Mouse (Mus musculus): ENCODE results near the gene Rps6ka2. TPM values are rescaled to one million over a fixed set of nuclear protein-coding genes. Genes with fewer than 3 reads are reported as not detected.

Rps6ka2 gene
- polyA plus RNA-seq, 1 experiment from 2014 or later, result 5.3 TPM

DNA sequence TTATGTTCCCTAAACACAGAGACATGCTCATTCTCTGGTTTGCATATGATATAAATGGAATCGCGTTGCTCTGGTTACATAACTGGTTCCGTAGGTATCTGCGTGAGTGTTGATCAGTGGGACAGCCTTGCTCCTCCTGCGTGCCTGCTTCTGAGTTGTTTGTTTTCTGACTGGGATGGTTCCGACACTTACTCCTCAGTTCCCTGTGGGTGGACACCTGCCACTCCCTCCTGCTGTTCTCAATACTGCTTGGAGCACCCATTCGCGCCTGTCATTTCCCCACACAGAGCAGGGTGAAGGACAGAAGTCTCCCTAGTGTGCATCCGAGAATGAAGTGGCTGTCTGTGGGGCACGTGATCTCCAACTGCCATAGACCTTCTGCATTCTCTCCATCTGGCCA is 20.1 kb downstream of the Rps6ka2 start:
- Histone ChIP-seq H3K4me2 (ENCODE audit: low read depth, low read length) (no peak overlapping the region), H3K27ac (ENCODE audit: low read length) (no peak overlapping the region), H3K36me3 (ENCODE audit: control insufficient read depth, insufficient read depth, low read length) (no peaks in the 10 kb centered on the region), H3K27me3 (replicated peaks; ENCODE audit: control insufficient read depth, insufficient read depth, low read length) (no peaks in the 10 kb centered on the region), H3K4me1 (ENCODE audit: control insufficient read depth, insufficient read depth, low read length) (no peaks in the 10 kb centered on the region), H3K9ac (ENCODE audit: low read depth, low read length) (no peak overlapping the region), H3K4me3 (ENCODE audit: low read length) (no peak overlapping the region), H3K9me3 (ENCODE audit: control insufficient read depth, low read length) (no peaks in the 10 kb centered on the region)
- ATAC-seq, result no peak
- WGBS, result 80% methylated on average over 10 of the region's 10 CpGs

DNA sequence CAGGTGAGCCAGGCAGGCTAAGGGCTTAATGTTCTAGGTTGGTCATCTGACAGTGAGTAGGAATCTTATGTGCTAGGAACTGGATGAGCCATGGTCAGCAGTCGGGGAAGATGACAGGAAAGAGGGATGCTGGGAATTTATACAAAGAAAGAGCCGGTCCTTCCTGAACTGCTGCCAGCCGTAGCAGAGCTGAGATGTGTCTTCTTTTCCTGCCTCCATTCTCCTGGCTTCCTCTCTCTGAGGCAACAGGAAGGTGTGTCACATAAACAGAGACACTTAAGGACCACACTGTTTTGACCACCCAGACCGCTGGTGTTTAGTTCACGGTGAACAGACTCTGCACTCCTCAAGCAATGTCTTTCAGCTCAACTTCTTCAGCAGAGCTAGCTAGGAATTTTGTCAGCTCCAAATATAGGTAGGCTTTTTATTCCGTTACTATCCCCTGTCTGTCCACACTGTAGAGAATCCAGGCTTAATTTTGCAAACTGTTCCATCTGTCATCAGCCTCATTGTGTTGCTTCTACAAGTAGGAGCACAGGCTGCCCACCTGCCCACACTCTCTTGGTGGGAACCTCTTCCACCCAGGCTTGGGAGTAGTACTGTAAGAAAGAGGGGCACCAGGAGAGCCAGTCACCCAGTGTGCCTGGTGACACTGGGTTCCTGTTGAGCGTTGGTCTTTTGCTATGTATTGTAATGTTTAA is 24.4 kb downstream of the Rps6ka2 start:
- Histone ChIP-seq H3K4me3 (ENCODE audit: low read length) (no peak overlapping the region), H3K36me3 (ENCODE audit: control insufficient read depth, insufficient read depth, low read length) (no peaks in the 10 kb centered on the region), H3K9ac (ENCODE audit: low read depth, low read length) (no peak overlapping the region), H3K4me2 (ENCODE audit: low read depth, low read length) (no peak overlapping the region), H3K27me3 (replicated peaks; ENCODE audit: control insufficient read depth, insufficient read depth, low read length) (no peaks in the 10 kb centered on the region), H3K27ac (ENCODE audit: low read length) (no peak overlapping the region; the same call in 1 of the 2 replicates), H3K4me1 (ENCODE audit: control insufficient read depth, insufficient read depth, low read length) (peaks cover 4% of the 10 kb centered on the region; the same call in 1 of the 2 replicates), H3K9me3 (ENCODE audit: control insufficient read depth, low read length) (no peaks in the 10 kb centered on the region)
- ATAC-seq, result peak; percentile 38; the same call in 1 of the 2 replicates
- WGBS, result 57% methylated on average over 7 of the region's 7 CpGs

DNA sequence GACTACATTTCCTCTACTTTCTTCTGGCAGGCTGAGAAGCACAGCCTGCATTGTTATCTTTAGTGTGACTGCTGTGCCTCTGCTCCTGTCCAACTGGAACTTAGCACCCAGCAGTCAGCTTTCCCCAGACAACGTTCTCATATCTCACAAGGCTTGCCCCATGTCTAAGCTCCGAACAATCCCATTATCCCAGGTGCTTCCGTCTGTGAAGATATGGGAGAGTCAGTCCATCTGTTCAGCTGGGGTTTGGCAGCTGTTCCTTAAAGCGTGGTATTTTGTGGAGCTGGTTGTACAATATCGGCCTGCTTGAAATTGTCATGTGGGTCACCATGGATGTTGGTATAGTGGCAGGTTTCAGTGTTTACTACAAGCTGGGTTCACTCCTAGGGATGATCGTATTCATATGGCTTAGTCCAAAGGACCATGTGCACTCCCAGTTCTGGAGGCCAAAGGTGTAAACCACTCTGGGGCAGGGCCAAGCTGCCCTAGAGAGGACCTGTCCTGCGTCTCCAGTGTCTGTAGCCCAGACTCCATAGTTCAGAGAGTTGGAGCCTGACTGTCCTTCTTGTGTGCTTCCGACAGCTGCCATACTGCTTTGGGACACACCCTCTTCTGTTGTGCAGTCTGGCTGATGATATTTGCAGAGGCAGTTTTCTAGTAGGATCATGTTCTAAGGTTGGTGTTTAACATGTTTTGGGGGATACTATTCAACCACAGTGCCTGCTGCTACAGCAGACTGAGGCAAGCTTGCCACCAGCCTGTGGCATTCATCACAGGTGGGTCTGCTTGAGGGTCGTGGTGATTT is 27.4 kb downstream of the Rps6ka2 start:
- Histone ChIP-seq H3K4me2 (ENCODE audit: low read depth, low read length) (no peak overlapping the region), H3K4me3 (ENCODE audit: low read length) (no peak overlapping the region), H3K27ac (ENCODE audit: low read length) (no peak overlapping the region), H3K9me3 (ENCODE audit: control insufficient read depth, low read length) (no peaks in the 10 kb centered on the region), H3K4me1 (ENCODE audit: control insufficient read depth, insufficient read depth, low read length) (peaks cover 4% of the 10 kb centered on the region; the same call in 1 of the 2 replicates), H3K9ac (ENCODE audit: low read depth, low read length) (no peak overlapping the region), H3K36me3 (ENCODE audit: control insufficient read depth, insufficient read depth, low read length) (no peaks in the 10 kb centered on the region), H3K27me3 (replicated peaks; ENCODE audit: control insufficient read depth, insufficient read depth, low read length) (no peaks in the 10 kb centered on the region)
- peak; percentile 44; the same call in 1 of the 2 replicates for ATAC-seq
- WGBS, result 57% methylated on average over 9 of the region's 9 CpGs

DNA sequence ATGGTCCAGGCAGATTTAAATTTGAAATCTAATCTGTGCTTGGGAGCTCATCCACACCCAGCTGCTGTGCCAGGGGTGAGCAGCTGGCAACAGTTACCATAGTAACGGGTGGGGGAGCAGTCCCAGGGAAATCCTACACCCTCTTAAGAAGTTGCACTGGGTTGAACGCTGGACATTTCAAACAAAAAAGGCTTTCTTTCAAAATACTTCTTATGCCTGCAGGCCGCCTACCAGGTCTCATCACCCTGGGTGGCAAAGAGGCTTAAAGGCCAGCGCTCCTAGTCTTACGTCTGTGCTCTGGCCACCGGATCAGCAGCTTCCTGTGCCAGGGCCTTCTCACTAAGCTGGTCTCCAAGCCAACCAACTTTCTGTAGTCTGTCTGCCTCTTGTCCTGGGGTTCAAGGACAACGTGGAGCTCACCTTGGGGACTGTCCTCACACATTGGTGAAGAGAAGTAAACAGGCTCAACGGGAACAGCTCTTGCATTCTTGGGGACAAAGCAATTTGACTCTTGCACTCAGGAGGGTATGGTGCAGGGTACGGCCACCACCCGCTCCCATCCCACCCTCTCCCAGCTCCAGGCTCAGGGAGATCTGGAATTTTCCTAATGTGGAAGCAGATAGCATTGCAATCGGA is 35.0 kb downstream of the Rps6ka2 start:
- no peak overlapping the region for H3K27ac ChIP-seq (ENCODE audit: low read length)
- 66% methylated on average over 11 of the region's 11 CpGs for WGBS

DNA sequence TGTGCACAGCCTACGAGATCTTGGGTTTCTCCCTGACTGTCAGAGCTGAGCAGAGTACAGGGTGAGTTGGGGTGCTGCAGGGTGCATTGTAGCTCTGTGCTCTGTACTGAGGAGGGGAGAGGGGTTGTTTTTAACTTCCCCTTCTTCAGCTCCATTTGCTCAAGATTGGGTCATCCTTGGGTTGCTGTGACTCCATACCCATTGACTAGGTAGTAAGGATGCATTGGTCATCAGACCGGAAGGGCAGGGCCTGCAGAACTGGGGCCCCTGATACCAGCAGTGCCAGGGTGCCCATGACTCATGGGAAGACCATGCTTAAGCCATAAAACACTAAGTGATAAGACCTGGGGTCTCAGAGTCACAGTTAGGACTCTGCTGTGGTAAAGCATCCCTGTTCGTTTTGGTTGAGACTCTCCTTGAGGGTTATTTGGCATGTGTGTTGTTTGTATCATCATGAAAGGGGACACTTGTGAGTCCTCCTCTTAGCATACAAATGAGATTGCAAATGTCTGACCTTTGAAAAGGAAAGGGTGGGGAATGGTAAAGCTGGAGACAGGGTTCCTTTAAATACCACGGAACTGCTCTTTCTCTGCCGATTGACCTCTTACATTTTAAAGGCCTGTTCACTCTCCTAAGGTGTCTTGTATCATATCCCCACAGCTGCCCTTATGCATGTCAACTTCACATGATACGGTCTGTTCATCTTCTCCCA is 36.7 kb downstream of the Rps6ka2 start:
- no peak overlapping the region for H3K4me3 ChIP-seq (ENCODE audit: low read length)
- H3K4me1 ChIP-seq (ENCODE audit: control insufficient read depth, insufficient read depth, low read length), result peaks cover 7% of the 10 kb centered on the region; the same call in 1 of the 2 replicates
- no peak overlapping the region for H3K9ac ChIP-seq (ENCODE audit: low read depth, low read length)
- 78% methylated on average over 6 of the region's 6 CpGs for WGBS
- no peaks in the 10 kb centered on the region for H3K27me3 ChIP-seq (replicated peaks; ENCODE audit: control insufficient read depth, insufficient read depth, low read length)
- H3K4me2 ChIP-seq (ENCODE audit: low read depth, low read length), result no peak overlapping the region
- ATAC-seq, result no peak
- no peaks in the 10 kb centered on the region for H3K9me3 ChIP-seq (ENCODE audit: control insufficient read depth, low read length)
- H3K27ac ChIP-seq (ENCODE audit: low read length), result no peak overlapping the region
- no peaks in the 10 kb centered on the region for H3K36me3 ChIP-seq (ENCODE audit: control insufficient read depth, insufficient read depth, low read length)

More for the DNA sequence above, 35.0 kb downstream of the Rps6ka2 start:
- H3K4me2 ChIP-seq (ENCODE audit: low read depth, low read length), result no peak overlapping the region
- no peaks in the 10 kb centered on the region for H3K27me3 ChIP-seq (replicated peaks; ENCODE audit: control insufficient read depth, insufficient read depth, low read length)
- H3K9ac ChIP-seq (ENCODE audit: low read depth, low read length), result no peak overlapping the region
- H3K4me3 ChIP-seq (ENCODE audit: low read length), result no peak overlapping the region
- no peaks in the 10 kb centered on the region for H3K9me3 ChIP-seq (ENCODE audit: control insufficient read depth, low read length)
- peaks cover 7% of the 10 kb centered on the region; the same call in 1 of the 2 replicates for H3K4me1 ChIP-seq (ENCODE audit: control insufficient read depth, insufficient read depth, low read length)
- no peaks in the 10 kb centered on the region for H3K36me3 ChIP-seq (ENCODE audit: control insufficient read depth, insufficient read depth, low read length)
- no peak for ATAC-seq

DNA sequence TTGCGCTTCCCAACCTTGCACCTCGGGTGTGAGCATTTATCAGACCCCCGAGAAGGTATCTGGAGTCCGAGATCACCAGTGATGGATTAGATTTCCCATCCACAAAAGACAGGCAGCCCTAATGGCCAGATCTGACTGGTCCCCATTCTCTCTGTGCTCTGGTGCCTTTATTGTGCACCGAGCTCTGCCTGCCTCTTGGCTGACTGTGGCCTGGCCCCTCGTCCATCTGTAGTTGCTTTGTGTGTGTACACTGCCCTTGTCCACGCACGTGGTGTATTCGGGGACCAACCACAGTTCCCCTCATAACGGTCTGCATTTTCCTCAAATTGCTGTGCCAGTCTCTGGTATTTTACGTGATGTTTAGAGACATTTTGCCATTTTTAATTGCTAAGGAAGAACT is 40.7 kb downstream of the Rps6ka2 start:
- Histone ChIP-seq H3K4me2 (ENCODE audit: low read depth, low read length) (no peak overlapping the region), H3K4me3 (ENCODE audit: low read length) (no peak overlapping the region), H3K9ac (ENCODE audit: low read depth, low read length) (no peak overlapping the region), H3K27ac (ENCODE audit: low read length) (no peak overlapping the region), H3K4me1 (ENCODE audit: control insufficient read depth, insufficient read depth, low read length) (no peaks in the 10 kb centered on the region), H3K27me3 (replicated peaks; ENCODE audit: control insufficient read depth, insufficient read depth, low read length) (no peaks in the 10 kb centered on the region), H3K9me3 (ENCODE audit: control insufficient read depth, low read length) (no peaks in the 10 kb centered on the region), H3K36me3 (ENCODE audit: control insufficient read depth, insufficient read depth, low read length) (no peaks in the 10 kb centered on the region)
- no peak for ATAC-seq
- 69% methylated on average over 11 of the region's 11 CpGs for WGBS

DNA sequence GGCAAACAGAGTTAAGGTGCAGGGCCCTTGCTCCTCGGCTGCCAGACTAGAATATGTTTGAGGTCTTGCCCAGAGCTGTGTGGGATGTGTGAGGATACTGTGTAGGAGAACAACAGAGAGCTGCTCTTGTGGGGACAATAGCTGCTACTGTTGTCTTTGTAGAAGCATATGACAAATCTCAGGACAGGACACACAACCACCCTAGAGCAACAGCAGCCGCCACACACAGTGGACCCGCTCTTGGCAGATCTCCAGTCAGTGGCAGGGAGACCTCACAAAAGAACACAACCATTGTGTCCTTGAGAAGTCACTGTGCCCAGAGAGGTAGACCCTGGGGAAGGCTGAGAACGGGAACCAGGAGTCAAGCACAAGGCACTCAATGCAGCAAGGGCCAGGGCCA is 42.0 kb downstream of the Rps6ka2 start:
- Histone ChIP-seq H3K27ac (ENCODE audit: low read length) (no peak overlapping the region), H3K36me3 (ENCODE audit: control insufficient read depth, insufficient read depth, low read length) (no peaks in the 10 kb centered on the region), H3K9ac (ENCODE audit: low read depth, low read length) (no peak overlapping the region), H3K4me1 (ENCODE audit: control insufficient read depth, insufficient read depth, low read length) (no peaks in the 10 kb centered on the region), H3K4me2 (ENCODE audit: low read depth, low read length) (no peak overlapping the region), H3K4me3 (ENCODE audit: low read length) (no peak overlapping the region), H3K9me3 (ENCODE audit: control insufficient read depth, low read length) (no peaks in the 10 kb centered on the region), H3K27me3 (replicated peaks; ENCODE audit: control insufficient read depth, insufficient read depth, low read length) (no peaks in the 10 kb centered on the region)
- no peak for ATAC-seq
- WGBS, result 68% methylated on average over 4 of the region's 4 CpGs

DNA sequence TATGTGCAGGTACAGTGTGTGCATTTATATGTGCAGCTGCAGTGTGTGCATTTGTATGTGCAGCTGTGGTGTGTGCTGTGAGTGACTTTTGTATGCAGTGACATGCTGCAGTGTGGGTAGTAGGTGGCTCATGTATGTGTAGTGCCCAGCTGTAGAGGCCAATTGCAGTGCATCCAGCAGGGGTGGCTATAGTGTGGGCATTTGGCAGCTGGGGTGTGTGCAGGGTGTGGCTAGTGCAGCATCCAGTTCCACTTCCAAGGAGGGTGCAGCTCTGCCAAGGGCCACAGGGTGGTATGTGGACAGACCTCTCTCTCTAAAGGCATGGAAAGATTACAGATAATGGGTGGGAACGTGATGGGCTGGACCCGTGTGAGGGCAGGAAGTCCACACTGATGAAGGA is 43.3 kb downstream of the Rps6ka2 start:
- Histone ChIP-seq H3K4me2 (ENCODE audit: low read depth, low read length) (no peak overlapping the region), H3K27ac (ENCODE audit: low read length) (no peak overlapping the region), H3K36me3 (ENCODE audit: control insufficient read depth, insufficient read depth, low read length) (no peaks in the 10 kb centered on the region), H3K27me3 (replicated peaks; ENCODE audit: control insufficient read depth, insufficient read depth, low read length) (no peaks in the 10 kb centered on the region), H3K9me3 (ENCODE audit: control insufficient read depth, low read length) (no peaks in the 10 kb centered on the region), H3K4me3 (ENCODE audit: low read length) (no peak overlapping the region), H3K9ac (ENCODE audit: low read depth, low read length) (no peak overlapping the region), H3K4me1 (ENCODE audit: control insufficient read depth, insufficient read depth, low read length) (peaks cover 3% of the 10 kb centered on the region; the same call in 1 of the 2 replicates)
- 79% methylated on average over 2 of the region's 2 CpGs for WGBS
- no peak for ATAC-seq

DNA sequence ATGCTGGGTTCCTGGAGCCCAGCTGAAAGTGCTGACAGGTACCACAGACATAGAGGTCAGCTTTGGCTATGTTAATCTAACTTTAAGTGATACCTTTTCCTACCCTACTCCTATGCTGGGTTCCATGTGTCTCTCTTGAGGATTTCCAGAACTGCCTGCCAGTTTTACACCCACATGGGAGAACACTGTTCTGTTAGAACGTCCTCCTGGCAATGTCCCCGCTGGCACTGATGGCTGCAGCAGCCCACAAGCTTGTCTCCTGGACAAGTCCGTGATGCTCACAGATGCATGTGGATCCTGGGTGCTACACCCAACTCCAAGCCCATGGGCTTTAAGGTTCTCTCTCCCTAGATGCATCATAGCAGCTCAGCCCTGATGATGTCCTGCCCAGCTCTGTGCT is 44.1 kb downstream of the Rps6ka2 start:
- no peaks in the 10 kb centered on the region for H3K27me3 ChIP-seq (replicated peaks; ENCODE audit: control insufficient read depth, insufficient read depth, low read length)
- no peaks in the 10 kb centered on the region for H3K36me3 ChIP-seq (ENCODE audit: control insufficient read depth, insufficient read depth, low read length)
- 85% methylated on average over 3 of the region's 3 CpGs for WGBS
- H3K4me3 ChIP-seq (ENCODE audit: low read length), result no peak overlapping the region
- H3K27ac ChIP-seq (ENCODE audit: low read length), result no peak overlapping the region
- H3K9me3 ChIP-seq (ENCODE audit: control insufficient read depth, low read length), result no peaks in the 10 kb centered on the region
- no peak overlapping the region for H3K9ac ChIP-seq (ENCODE audit: low read depth, low read length)
- no peak overlapping the region for H3K4me2 ChIP-seq (ENCODE audit: low read depth, low read length)
- peaks cover 10% of the 10 kb centered on the region for H3K4me1 ChIP-seq (ENCODE audit: control insufficient read depth, insufficient read depth, low read length)
- no peak for ATAC-seq
